Mouse (Mus musculus): ENCODE results near the gene B4galt4. TPM values are rescaled to one million over a fixed set of nuclear protein-coding genes. Genes with fewer than 3 reads are reported as not detected.
"Not testable (repeated sequence)": the region's sequence is repeated elsewhere in the genome, so short reads cannot be mapped to it uniquely, and the experiment has no call there.

B4galt4 gene
- polyA plus RNA-seq, 1 experiment from 2014 or later: 34.9 TPM

- no peak overlapping the region for H3K4me2 ChIP-seq (ENCODE audit: low read depth, low read length)
- no peaks in the 10 kb centered on the region for H3K27me3 ChIP-seq (ENCODE audit: control insufficient read depth, insufficient read depth, low read length)
- no peak overlapping the region for H3K27ac ChIP-seq (ENCODE audit: low read depth, low read length)
- no peak for ATAC-seq (ENCODE audit: low read depth)
- no peaks in the 10 kb centered on the region for H3K4me1 ChIP-seq (ENCODE audit: control insufficient read depth, insufficient read depth, low read length)
- 79% methylated on average over 6 of the region's 6 CpGs for WGBS
- no peak overlapping the region for H3K4me3 ChIP-seq (ENCODE audit: low read depth, low read length)
- H3K9me3 ChIP-seq (ENCODE audit: control insufficient read depth, low read length): no peaks in the 10 kb centered on the region
- no peaks in the 10 kb centered on the region for H3K36me3 ChIP-seq (ENCODE audit: control insufficient read depth, insufficient read depth, low read length)
- no peak overlapping the region for H3K9ac ChIP-seq (replicated peaks; ENCODE audit: low read depth, low read length)
These were observed 51.1 kb downstream of the B4galt4 start for GRCm38 (mm10) chr16:38793120-38793519.

GRCm38 (mm10) chr16:38798957-38799450 is 56.9 kb downstream of the B4galt4 start:
- H3K4me1 ChIP-seq (ENCODE audit: control insufficient read depth, insufficient read depth, low read length): no peaks in the 10 kb centered on the region
- H3K9ac ChIP-seq (replicated peaks; ENCODE audit: low read depth, low read length): no peak overlapping the region
- H3K4me3 ChIP-seq (ENCODE audit: low read depth, low read length): no peak overlapping the region
- 76% methylated on average over 3 of the region's 3 CpGs for WGBS
- H3K27me3 ChIP-seq (ENCODE audit: control insufficient read depth, insufficient read depth, low read length): no peaks in the 10 kb centered on the region
- H3K4me2 ChIP-seq (ENCODE audit: low read depth, low read length): no peak overlapping the region
- H3K27ac ChIP-seq (ENCODE audit: low read depth, low read length): no peak overlapping the region
- no peak for ATAC-seq (ENCODE audit: low read depth)
- H3K9me3 ChIP-seq (ENCODE audit: control insufficient read depth, low read length): no peaks in the 10 kb centered on the region
- H3K36me3 ChIP-seq (ENCODE audit: control insufficient read depth, insufficient read depth, low read length): no peaks in the 10 kb centered on the region

GRCm38 (mm10) chr16:38800091-38800490 is 58.0 kb downstream of the B4galt4 start, which contains the start of gene Upk1b:
TSS of gene Upk1b (minus strand) at chr16:38800328.
- Histone ChIP-seq H3K4me2 (ENCODE audit: low read depth, low read length) (no peak within 1 kb of the TSS), H3K9me3 (ENCODE audit: control insufficient read depth, low read length) (no peaks in the 10 kb centered on the region), H3K4me3 (ENCODE audit: low read depth, low read length) (no peak within 1 kb of the TSS), H3K9ac (replicated peaks; ENCODE audit: low read depth, low read length) (no peak within 1 kb of the TSS), H3K27me3 (ENCODE audit: control insufficient read depth, insufficient read depth, low read length) (no peaks in the 10 kb centered on the region), H3K27ac (ENCODE audit: low read depth, low read length) (no peak within 1 kb of the TSS), H3K36me3 (ENCODE audit: control insufficient read depth, insufficient read depth, low read length) (no peaks in the 10 kb centered on the region), H3K4me1 (ENCODE audit: control insufficient read depth, insufficient read depth, low read length) (no peaks in the 10 kb centered on the region)
- ATAC-seq (ENCODE audit: low read depth): no peak
- WGBS: 63% methylated on average over 10 of the region's 10 CpGs

- ATAC-seq (ENCODE audit: low read depth); H3K27me3 ChIP-seq (ENCODE audit: control insufficient read depth, insufficient read depth, low read length); H3K4me3 ChIP-seq (ENCODE audit: low read depth, low read length); H3K9ac ChIP-seq (replicated peaks; ENCODE audit: low read depth, low read length); H3K9me3 ChIP-seq (ENCODE audit: control insufficient read depth, low read length); H3K4me2 ChIP-seq (ENCODE audit: low read depth, low read length); H3K4me1 ChIP-seq (ENCODE audit: control insufficient read depth, insufficient read depth, low read length); H3K36me3 ChIP-seq (ENCODE audit: control insufficient read depth, insufficient read depth, low read length); H3K27ac ChIP-seq (ENCODE audit: low read depth, low read length): not testable (repeated sequence)
- 86% methylated on average over 5 of the region's 5 CpGs for WGBS
These were observed 65.7 kb downstream of the B4galt4 start for GRCm38 (mm10) chr16:38807796-38808195.

GRCm38 (mm10) chr16:38810196-38810595 is 68.1 kb downstream of the B4galt4 start:
- Histone ChIP-seq H3K36me3 (ENCODE audit: control insufficient read depth, insufficient read depth, low read length) (no peaks in the 10 kb centered on the region), H3K9ac (replicated peaks; ENCODE audit: low read depth, low read length) (no peak overlapping the region), H3K4me1 (ENCODE audit: control insufficient read depth, insufficient read depth, low read length) (no peaks in the 10 kb centered on the region), H3K9me3 (ENCODE audit: control insufficient read depth, low read length) (no peaks in the 10 kb centered on the region), H3K4me2 (ENCODE audit: low read depth, low read length) (no peak overlapping the region), H3K27ac (ENCODE audit: low read depth, low read length) (no peak overlapping the region), H3K4me3 (ENCODE audit: low read depth, low read length) (no peak overlapping the region), H3K27me3 (ENCODE audit: control insufficient read depth, insufficient read depth, low read length) (no peaks in the 10 kb centered on the region)
- WGBS: 88% methylated on average over 5 of the region's 5 CpGs
- ATAC-seq (ENCODE audit: low read depth): no peak

- no peaks in the 10 kb centered on the region for H3K36me3 ChIP-seq (ENCODE audit: control insufficient read depth, insufficient read depth, low read length)
- H3K27ac ChIP-seq (ENCODE audit: low read depth, low read length): no peak overlapping the region
- H3K4me1 ChIP-seq (ENCODE audit: control insufficient read depth, insufficient read depth, low read length): no peaks in the 10 kb centered on the region
- 28% methylated on average over 8 of the region's 8 CpGs for WGBS
- no peak overlapping the region for H3K4me2 ChIP-seq (ENCODE audit: low read depth, low read length)
- no peak overlapping the region for H3K4me3 ChIP-seq (ENCODE audit: low read depth, low read length)
- no peaks in the 10 kb centered on the region for H3K9me3 ChIP-seq (ENCODE audit: control insufficient read depth, low read length)
- no peak overlapping the region for H3K9ac ChIP-seq (replicated peaks; ENCODE audit: low read depth, low read length)
- ATAC-seq (ENCODE audit: low read depth): no peak
- H3K27me3 ChIP-seq (ENCODE audit: control insufficient read depth, insufficient read depth, low read length): no peaks in the 10 kb centered on the region
These were observed 70.5 kb downstream of the B4galt4 start for GRCm38 (mm10) chr16:38812521-38812920.

Other genes with a start within 250 kb of the B4galt4 start
- 31.9 and 33.2 TPM in 2 replicates for gene Timmdc1, start 219.6 kb upstream of the B4galt4 start, polyA plus RNA-seq (2014; fragmentation: Nextera tagmentation; extraction: Ambion mirVana)
- gene Poglut1, start 192.0 kb upstream of the B4galt4 start, polyA plus RNA-seq (2014; fragmentation: Nextera tagmentation; extraction: Ambion mirVana): 57.0 and 64.2 TPM in 2 replicates
- gene Tmem39a, start 183.6 kb upstream of the B4galt4 start, polyA plus RNA-seq (2014; fragmentation: Nextera tagmentation; extraction: Ambion mirVana): 30.8 and 44.0 TPM in 2 replicates
- gene Arhgap31, start 29.0 kb upstream of the B4galt4 start, polyA plus RNA-seq (2014; fragmentation: Nextera tagmentation; extraction: Ambion mirVana): 3.8 and 7.8 TPM in 2 replicates
- not detected in 2 replicates for gene Upk1b, start 58.1 kb downstream of the B4galt4 start, polyA plus RNA-seq (2014; fragmentation: Nextera tagmentation; extraction: Ambion mirVana)
- gene 4930435E12Rik, start 86.5 kb downstream of the B4galt4 start, polyA plus RNA-seq (2014; fragmentation: Nextera tagmentation; extraction: Ambion mirVana): not detected in 2 replicates
- gene Igsf11, start 150.4 kb downstream of the B4galt4 start, polyA plus RNA-seq (2014; fragmentation: Nextera tagmentation; extraction: Ambion mirVana): 3.5 and 3.7 TPM in 2 replicates

Data from neural tube, embryonic 14.5 days (tissue).